Comparison of ENCODE assay signal across 8 mouse cellular contexts in the genomic region with DNA sequence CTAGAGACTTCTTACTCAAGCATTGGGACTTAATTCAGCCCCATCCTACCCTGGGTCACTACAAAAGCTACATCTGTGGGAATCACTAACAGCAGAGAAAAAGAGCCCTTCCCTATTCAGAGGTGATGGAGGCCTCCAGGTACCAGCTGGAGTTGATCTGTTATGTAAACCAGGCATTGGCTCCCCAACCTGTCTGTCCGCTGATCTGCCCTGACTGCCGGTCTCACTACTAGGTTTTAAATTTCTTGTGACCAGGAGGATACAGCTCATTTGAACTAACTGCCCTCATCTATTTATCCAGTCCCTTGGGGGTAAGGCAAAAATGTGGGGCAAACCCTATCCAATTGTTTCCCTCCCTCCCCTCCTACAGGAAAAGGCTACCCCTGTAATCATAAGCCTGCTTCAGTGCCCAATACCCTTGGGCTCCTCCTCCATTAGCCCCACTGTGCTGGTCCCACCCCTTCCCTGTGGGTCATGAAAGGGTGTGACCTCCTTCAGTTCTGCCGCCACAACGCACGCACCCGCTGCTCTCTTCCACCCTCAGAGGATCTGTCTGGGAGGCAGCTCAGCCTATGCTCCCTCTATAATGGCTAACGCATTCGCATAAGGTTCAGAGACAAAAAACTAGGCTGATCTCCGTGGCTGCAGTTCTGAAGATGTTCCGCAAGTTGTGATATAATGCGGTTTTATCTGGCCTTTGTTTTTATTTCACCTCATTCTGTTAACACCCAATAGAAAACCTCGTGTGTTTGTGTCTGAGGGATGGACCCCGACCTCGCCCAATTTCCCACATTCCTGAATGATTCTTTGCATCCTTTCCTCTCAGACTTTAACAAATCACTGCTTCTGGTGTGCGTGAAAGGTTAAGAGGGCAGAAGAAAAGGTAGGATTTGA. TPM values are rescaled to one million over a fixed set of nuclear protein-coding genes. Genes with fewer than 3 reads are reported as not detected.
DNase-seq lines count a peak whose midpoint lies in the region; ATAC-seq lines count a peak whose summit lies in the region.

No protein-coding gene starts in this region.

- H3K4me1 ChIP-seq in intestine, embryonic 14.5 days (replicated peaks; ENCODE audit: control insufficient read depth, insufficient read depth, low read length) = peaks cover 16% of the 10 kb centered on the region

- 6% methylated on average over 15 of the region's 15 CpGs for WGBS in intestine, embryonic 14.5 days

- H3K4me3 ChIP-seq in intestine, embryonic 14.5 days (ENCODE audit: low read depth, low read length) = peak overlapping the region; percentile 76

- H3K9me3 ChIP-seq in intestine, embryonic 14.5 days (ENCODE audit: control insufficient read depth, low read length) = no peaks in the 10 kb centered on the region

- H3K9ac ChIP-seq in intestine, embryonic 14.5 days (ENCODE audit: low read length) = peak overlapping the region; percentile 94

- H3K4me2 ChIP-seq in intestine, embryonic 14.5 days (ENCODE audit: low read length) = peak overlapping the region; percentile 88

- peak; percentile 51 for ATAC-seq in intestine, embryonic 14.5 days (replicated peaks; ENCODE audit: low FRiP score, low TSS enrichment, low read depth)
- ATAC-seq in frontal cortex, adult (ENCODE audit: low TSS enrichment) = no peak

- H3K36me3 ChIP-seq in intestine, embryonic 14.5 days (ENCODE audit: control insufficient read depth, insufficient read depth, low read length) = no peaks in the 10 kb centered on the region

- DNase-seq in urinary bladder, postnatal 14 days (ENCODE audit: low spot score) = peak; percentile 34
- no peak for DNase-seq in urinary bladder, adult 2 months (ENCODE audit: low spot score)
- peak; percentile 79 for DNase-seq in cerebellum, adult 9-10 months
- DNase-seq in gastrocnemius, postnatal 25 days = peak; percentile 36
- DNase-seq in intestine, embryonic 14.5 days (ENCODE audit: low spot score) = peak; percentile 71
- peak; percentile 77 for DNase-seq in lung, postnatal 10 days
- DNase-seq in retina, embryonic 14.5 days (ENCODE audit: low spot score) = peak; percentile 76

- peak overlapping the region; percentile 57 for H3K27ac ChIP-seq in intestine, embryonic 14.5 days (ENCODE audit: low read depth)

- no peaks in the 10 kb centered on the region for H3K27me3 ChIP-seq in intestine, embryonic 14.5 days (replicated peaks; ENCODE audit: control insufficient read depth, insufficient read depth, low read length)

RNA-seq across cellular contexts. Expression of a gene that starts 2.1 kb away (rescaled TPM):
- 471 and 572 TPM in 2 replicates for polyA plus RNA-seq in urinary bladder, adult 2 months (2012; rRNA removed)
- 100 to 1,000 TPM in 1 of 2 experiments, 10 to 100 TPM in 1; 81.7 to 136 TPM for total RNA-seq in gastrocnemius, postnatal 25 days (2021)
- polyA plus RNA-seq in intestine, embryonic 14.5 days (2014; fragmentation: Nextera tagmentation; extraction: Ambion mirVana) = 2,511 and 2,566 TPM in 2 replicates

RNA-seq across cellular contexts. Expression of a gene that starts 56.7 kb away (rescaled TPM):
- 69.2 and 75.1 TPM in 2 replicates for polyA plus RNA-seq in urinary bladder, adult 2 months (2012; rRNA removed)
- 100 to 1,000 TPM; 128 to 136 TPM for total RNA-seq in gastrocnemius, postnatal 25 days (2021)
- polyA plus RNA-seq in intestine, embryonic 14.5 days (2014; fragmentation: Nextera tagmentation; extraction: Ambion mirVana) = 36.3 and 40.7 TPM in 2 replicates
